Mouse (Mus musculus) erythroblast, embryonic 14.5 days (primary cell): Measurements from ENCODE around the gene Ier2.

Experiments used
- GATA1 ChIP-seq: IDR thresholded peaks from 2 replicates; pipeline ENCODE4 v1.6.1; 2012; ENCODE audit warnings: low read length, inconsistent platforms, mixed read lengths
- TAL1 ChIP-seq: IDR thresholded peaks from 3 replicates; pipeline ENCODE4 v1.6.1; 2012; ENCODE audit warnings: low read length, inconsistent platforms, mixed read lengths

DNA sequence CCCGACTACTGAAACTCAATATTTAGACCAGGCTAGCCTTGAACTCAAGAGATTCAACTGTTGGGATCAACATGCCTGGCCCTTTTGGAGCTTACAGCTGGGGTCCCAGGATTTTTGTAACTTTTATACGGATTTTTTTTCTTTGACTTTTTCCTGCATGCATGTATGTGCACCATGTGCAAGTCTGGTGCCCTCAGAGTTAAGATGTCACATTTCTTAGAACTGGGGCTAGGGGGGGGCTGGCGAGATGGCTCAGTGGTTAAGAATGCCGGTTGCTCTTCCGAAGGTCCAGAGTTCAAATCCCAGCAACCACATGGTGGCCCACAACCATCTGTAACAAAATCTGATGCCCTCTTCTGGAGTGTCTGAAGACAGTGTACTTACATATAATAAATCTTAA lies 37.9 kb upstream of the Ier2 start:
- TF ChIP-seq GATA1 = no peak
- no peak for TF ChIP-seq TAL1
